Mouse (Mus musculus): ENCODE measurements around the gene Slc31a1.

GRCm38 (mm10) chr4:62398956-62399355 is 38.4 kb downstream of the Slc31a1 start:
- TF ChIP-seq EP300 (IDR thresholded peaks at IDR 0.05; ENCODE audit: low read depth), result no peak
- no peak for TF ChIP-seq CTCF (IDR thresholded peaks at IDR 0.05; ENCODE audit: low read depth)
